Mouse (Mus musculus): Measurements from ENCODE around the gene Mme.

Gene Mme

GRCm38 (mm10) chr3:63241099-63241587 is at the start of gene Mme:
TSS of gene Mme (plus strand) at chr3:63241537.
- DNase-seq = no peak

- no peak for DNase-seq
Observed at GRCm38 (mm10) chr3:63196565-63196964, 44.8 kb upstream of the Mme start.

- DNase-seq = no peak
Observed at GRCm38 (mm10) chr3:63198026-63198425, 43.3 kb upstream of the Mme start.

GRCm38 (mm10) chr3:63221867-63222591 is 19.3 kb upstream of the Mme start:
- DNase-seq = no peak

DNA sequence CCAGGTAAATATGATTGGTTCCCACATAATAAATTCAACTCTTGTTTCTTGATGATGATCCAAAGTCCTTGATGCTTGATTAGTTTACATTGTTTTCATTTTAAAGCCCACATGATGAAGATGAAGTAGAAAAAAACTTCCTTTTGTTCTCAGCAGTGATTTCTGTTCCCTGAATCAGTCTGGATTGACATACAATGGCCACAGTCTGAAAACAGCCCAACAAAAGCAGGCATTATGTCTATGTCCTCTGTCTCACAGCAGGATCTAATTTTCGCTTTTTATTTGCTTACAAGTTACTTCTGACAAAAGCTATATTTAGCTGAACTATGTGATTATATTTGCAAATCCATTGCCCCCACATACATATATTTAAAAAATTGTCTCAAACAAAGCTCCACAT is 17.7 kb upstream of the Mme start:
- DNase-seq = no peak

DNA sequence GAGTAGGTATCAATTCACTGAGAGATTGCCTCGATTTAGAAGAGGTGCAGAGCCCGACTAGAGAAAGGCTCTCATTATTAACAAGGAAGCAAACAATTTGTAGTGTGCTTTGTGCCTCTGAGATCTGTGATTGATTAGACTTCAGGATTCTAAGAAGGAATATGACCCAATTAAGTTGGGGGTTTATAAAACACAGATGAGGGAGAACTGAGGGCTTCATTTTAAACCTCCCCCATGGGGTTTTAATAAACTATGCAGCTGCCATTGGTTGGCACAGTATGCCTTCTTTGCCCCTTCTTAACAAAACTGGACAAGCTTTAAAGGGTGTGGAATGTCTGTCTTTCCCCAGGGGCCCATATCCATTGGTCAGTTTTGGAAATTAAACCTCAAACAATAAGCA is 5.4 kb upstream of the Mme start:
- DNase-seq = no peak

GRCm38 (mm10) chr3:63243721-63244120 is 2.4 kb downstream of the Mme start:
- DNase-seq = no peak

DNA sequence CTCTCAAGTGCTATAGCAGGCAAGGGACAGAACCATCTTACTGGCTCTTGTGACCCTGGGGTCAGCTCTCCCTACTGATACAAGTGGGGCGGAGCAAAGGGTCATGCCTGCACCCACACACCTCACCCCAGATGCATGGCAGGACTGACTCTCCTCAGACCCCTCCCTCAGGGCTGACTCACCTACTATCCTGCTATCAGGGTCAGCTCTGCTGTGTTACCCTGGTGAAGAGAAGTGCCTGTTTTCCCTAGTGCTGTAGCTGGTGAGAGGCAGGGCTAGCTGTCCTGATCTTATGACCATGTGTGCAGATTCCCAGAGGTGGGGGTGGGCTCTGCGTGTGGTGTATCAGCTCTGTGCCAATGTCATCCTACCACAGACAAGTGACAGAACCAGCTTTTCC is 30.8 kb downstream of the Mme start:
- no peak for DNase-seq

- DNase-seq = no peak
Observed at GRCm38 (mm10) chr3:63294316-63294715, 53.0 kb downstream of the Mme start.

DNA sequence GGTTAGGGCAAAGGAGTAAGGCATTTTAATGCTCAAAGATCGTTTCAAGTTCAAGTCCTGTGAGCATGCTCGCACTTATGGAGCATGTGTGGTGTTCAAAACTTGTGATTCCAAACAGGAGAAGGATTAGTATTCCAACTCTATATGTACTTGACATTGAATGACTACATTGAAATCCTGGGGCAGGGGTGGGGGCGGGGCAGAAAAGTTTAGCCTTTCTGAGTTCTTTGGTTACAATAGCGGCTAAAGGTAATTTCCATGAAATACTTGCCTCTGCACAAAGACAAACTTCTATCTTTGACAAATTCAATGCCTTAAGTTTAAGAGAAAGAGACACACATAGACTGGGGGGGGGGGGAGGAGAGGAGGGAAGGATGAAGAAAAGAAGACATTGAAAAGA is 53.5 kb downstream of the Mme start:
- DNase-seq = no peak

GRCm38 (mm10) chr3:63295237-63295636 is 53.9 kb downstream of the Mme start:
- DNase-seq = peak; percentile 3

GRCm38 (mm10) chr3:63295657-63296231 is 54.4 kb downstream of the Mme start:
- peak; percentile 1 for DNase-seq

DNA sequence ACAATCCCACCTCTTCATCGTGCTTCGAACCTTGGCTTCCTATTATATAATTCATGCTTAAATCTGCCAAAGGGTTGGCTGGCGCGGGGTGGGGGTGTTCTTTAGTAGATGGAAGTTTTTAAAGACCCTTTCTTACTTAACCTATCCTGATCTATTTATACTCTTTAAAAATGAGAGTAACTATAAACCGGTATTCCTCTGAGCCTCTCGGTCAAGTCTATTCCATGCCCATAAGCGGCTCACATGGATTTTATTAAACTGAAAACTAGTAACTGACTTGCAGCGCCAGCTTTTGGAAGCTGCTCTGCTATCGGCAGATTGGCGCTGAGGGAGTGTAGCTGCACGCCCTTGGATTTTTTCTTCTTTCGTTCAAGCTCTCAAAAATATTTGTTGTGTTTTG is 55.1 kb downstream of the Mme start:
- DNase-seq = no peak

DNA sequence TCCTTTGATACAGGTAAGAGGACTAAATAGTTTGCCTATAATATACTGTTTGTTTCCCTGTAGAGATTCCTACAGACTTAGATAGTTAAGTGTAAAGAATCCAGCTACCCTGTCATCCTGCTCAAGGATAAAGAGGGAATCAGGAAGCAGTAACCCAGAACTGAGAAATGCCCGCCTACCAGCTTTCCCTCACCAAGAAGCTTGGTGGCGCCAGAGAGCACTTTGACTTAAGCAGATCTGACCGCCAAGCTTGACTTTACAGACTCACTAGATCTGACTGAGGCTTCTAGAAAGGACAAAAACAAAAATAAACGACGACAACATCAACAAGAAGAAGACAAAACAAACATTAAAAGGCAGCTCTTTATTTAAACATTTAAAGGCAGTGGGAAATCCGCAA is 56.5 kb downstream of the Mme start:
- peak; percentile 15 for DNase-seq

- no peak for DNase-seq
Observed at GRCm38 (mm10) chr3:63315211-63315760, 73.9 kb downstream of the Mme start.

GRCm38 (mm10) chr3:63317496-63317895 is 76.2 kb downstream of the Mme start:
- DNase-seq = no peak

DNA sequence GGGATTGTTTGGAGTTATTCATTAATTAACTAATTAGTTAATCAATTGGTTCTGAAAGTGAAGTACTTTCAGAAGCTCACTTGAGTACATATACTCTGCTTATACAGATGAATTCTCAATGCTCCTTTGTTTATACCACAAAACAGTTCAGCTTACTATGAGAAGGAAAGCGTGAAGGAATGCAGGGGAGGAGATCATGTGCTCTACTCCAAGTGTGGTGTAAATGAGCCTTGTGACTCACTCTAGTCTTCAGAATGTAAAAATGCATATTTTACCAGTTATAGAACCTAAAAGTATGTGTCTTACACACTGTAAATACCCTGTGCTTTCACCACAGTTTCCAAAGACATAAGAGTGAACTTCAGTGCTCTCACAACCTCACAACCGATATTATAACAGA is 84.3 kb downstream of the Mme start:
- no peak for DNase-seq

DNA sequence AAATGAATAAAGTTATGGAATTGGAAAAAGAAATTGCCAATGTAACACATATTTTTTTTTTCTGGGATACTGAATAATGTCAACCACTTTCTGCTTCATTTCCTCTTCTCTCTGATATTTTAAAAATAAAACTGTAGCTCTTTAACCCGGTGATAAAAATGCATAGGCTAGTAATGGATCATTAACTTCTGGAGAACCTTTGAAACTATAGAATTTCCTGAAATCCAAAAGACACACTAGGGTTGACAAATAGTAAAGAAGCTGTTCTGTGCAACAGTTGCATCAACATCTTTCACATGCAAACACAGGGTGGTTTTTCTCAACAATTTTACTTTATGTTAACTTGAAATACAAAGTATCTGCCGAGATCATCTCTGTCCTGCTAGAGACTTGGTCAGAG is 98.8 kb downstream of the Mme start:
- no peak for DNase-seq

DNA sequence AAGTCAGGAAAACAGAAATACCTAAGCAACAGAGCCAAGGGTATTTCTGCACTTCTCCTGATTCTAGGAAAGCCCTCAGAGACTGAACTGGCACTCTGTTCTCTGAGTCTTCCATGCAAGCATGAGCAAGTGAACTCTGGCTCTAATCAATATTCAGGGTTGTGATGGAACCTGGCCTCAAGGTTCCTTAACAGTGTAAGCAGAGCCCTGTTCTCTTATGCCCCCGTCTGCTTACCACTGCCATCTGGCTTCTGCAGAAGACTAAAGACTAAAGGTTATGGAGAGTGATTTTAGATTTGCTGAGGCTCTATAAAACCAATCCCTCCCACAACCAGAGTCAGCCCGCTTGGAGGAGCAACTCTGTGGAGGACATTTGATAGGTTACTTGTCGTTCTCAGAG is 99.2 kb downstream of the Mme start:
- no peak for DNase-seq

DNA sequence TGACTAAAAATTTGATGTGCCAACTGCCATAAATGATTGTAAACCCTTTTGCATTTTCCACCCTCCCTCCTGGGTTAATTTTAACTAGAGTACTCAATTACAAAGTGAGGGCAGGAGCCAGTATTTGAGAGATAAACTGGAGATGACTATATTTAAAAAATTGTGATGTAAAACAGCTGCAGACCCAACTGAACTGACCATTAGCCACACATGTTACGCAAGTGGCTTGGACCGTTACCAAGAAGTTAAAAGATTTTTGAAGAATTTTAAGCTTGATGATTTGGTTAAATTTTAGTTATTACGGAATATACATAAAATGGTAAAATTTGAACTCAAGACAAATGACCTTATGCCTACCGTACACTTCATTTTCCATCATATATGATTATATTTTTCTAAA is 100.1 kb downstream of the Mme start:
- DNase-seq = no peak

DNA sequence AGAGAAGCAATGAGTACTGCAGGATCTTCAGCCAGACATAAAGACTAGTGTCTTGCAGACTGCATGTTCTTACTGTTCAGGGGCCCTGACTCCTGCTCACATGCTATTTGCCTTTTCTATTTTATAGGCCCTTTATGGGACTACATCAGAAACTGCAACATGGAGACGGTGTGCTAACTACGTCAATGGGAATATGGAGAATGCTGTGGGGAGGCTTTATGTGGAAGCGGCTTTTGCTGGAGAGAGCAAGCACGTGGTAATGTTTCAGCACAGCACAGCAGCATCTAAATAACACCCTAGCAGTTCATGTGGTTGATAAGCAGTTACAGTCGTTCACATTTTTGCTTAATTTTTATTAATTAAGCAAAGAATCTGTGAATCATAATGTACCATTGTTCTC is 103.7 kb downstream of the Mme start:
- no peak for DNase-seq

DNA sequence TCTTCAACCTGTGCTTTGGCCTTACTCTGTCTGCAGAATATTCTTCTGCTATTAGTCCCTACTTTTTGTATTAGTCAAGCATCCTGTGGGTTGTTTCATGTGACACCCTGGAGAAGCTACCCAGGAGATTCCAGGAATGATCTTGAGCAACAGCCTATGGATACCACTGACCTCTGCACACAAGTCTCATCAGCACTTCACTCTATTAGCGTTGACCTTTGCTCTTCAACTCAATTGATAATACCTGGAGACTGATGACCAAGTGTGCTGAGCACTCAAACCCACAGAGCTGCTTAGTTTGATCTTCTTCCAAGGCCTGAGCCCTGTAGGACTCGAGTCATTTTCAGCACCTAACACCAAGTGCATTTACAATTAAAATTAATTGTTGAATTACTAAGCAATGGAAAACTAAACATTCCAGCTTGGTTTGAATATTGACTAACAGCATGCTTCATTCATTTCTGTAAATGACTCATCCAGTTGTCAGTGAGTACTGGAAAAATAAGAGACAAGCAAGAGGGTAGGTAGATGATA is 107.6 kb downstream of the Mme start:
- DNase-seq = no peak

GRCm38 (mm10) chr3:63350242-63350641 is 108.9 kb downstream of the Mme start:
- no peak for DNase-seq

GRCm38 (mm10) chr3:63350704-63351103 is 109.4 kb downstream of the Mme start:
- DNase-seq = no peak
